Comparison of ENCODE assay signal across 11 mouse cellular contexts in the genomic region with DNA sequence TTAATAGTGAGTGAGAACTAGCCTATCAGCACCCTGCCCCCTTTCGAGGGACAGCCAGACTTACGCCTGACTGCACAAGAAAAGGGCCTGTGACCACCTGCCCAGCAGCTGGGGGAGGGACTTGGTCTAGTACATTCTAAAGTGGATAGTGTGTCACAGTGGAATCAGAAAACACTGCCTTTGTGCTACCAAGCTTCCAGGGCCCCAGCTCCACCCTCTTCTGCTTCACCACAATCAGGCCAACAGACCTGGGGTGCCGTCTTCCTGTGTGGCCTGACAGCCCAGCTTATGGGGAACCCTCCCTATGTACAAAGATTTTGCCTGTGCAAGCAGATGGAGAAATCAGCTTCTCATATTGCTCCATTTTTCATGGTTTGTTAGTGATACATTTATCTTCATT. TPM values are rescaled to one million over a fixed set of nuclear protein-coding genes. Genes with fewer than 3 reads are reported as not detected.
DNase-seq lines count a peak whose midpoint lies in the region; ATAC-seq and TF ChIP-seq lines count a peak whose summit lies in the region.
"Had no signal": no experiment of that assay in that cellular context is flagged by ENCODE, and none has a peak within 500 bp of the region (broad histone marks: within the 10 kb centered on the region; RNA-seq: fewer than 3 reads in every experiment).

No protein-coding gene starts in this region.

- no peak overlapping the region for H3K9ac ChIP-seq in kidney, embryonic 16.5 days (replicated peaks; ENCODE audit: low read length)
- no peak overlapping the region for H3K9ac ChIP-seq in hindbrain, postnatal 0 days (replicated peaks; ENCODE audit: low read length)
- no peak overlapping the region for H3K9ac ChIP-seq in neural tube, embryonic 14.5 days (replicated peaks; ENCODE audit: low read depth, low read length)
- H3K9ac ChIP-seq: liver, embryonic 12.5 days had no signal

- ATAC-seq in kidney, embryonic 16.5 days (ENCODE audit: low FRiP score, low TSS enrichment) = peak; percentile 23; the same call in 1 of the 2 replicates
- ATAC-seq in hindbrain, postnatal 0 days = no peak
- peak; percentile 16; the same call in 1 of the 2 replicates for ATAC-seq in neural tube, embryonic 14.5 days (ENCODE audit: low read depth)
- ATAC-seq: liver, embryonic 12.5 days had no signal

- peaks cover 7% of the 10 kb centered on the region; the same call in 1 of the 2 replicates for H3K4me1 ChIP-seq in kidney, embryonic 16.5 days (ENCODE audit: insufficient read depth, low read length)
- H3K4me1 ChIP-seq in forebrain, embryonic 10.5 days = peaks cover 72% of the 10 kb centered on the region
- no peaks in the 10 kb centered on the region for H3K4me1 ChIP-seq in hindbrain, postnatal 0 days (ENCODE audit: insufficient read depth, low read length)
- no peaks in the 10 kb centered on the region for H3K4me1 ChIP-seq in neural tube, embryonic 14.5 days (ENCODE audit: control insufficient read depth, insufficient read depth, low read length)
- H3K4me1 ChIP-seq: liver, embryonic 12.5 days had no signal

- no peak overlapping the region for H3K27ac ChIP-seq in kidney, embryonic 16.5 days (ENCODE audit: low read length)
- peak overlapping the region; percentile 74; the same call in 1 of the 2 replicates for H3K27ac ChIP-seq in forebrain, embryonic 10.5 days
- no peak overlapping the region for H3K27ac ChIP-seq in hindbrain, postnatal 0 days
- no peak overlapping the region for H3K27ac ChIP-seq in neural tube, embryonic 14.5 days (ENCODE audit: low read depth, low read length)
- H3K27ac ChIP-seq: liver, embryonic 12.5 days had no signal

- WGBS in kidney, embryonic 16.5 days = 34% methylated on average over 3 of the region's 3 CpGs
- 12% methylated on average over 3 of the region's 3 CpGs for WGBS in forebrain, embryonic 10.5 days
- 32% methylated on average over 3 of the region's 3 CpGs for whole genome bisulfite sequencing in hindbrain, postnatal 0 days
- 14% methylated on average over 3 of the region's 3 CpGs for WGBS in neural tube, embryonic 14.5 days

- H3K36me3 ChIP-seq in kidney, embryonic 16.5 days (ENCODE audit: insufficient read depth, low read length) = no peaks in the 10 kb centered on the region
- no peaks in the 10 kb centered on the region for H3K36me3 ChIP-seq in forebrain, embryonic 10.5 days (replicated peaks)
- no peaks in the 10 kb centered on the region for H3K36me3 ChIP-seq in hindbrain, postnatal 0 days (ENCODE audit: insufficient read depth, low read length)
- H3K36me3 ChIP-seq in neural tube, embryonic 14.5 days (ENCODE audit: control insufficient read depth, insufficient read depth, low read length) = no peaks in the 10 kb centered on the region
- H3K36me3 ChIP-seq: liver, embryonic 12.5 days had no signal

- H3K9me3 ChIP-seq in kidney, embryonic 16.5 days (ENCODE audit: low read length) = no peaks in the 10 kb centered on the region
- no peaks in the 10 kb centered on the region for H3K9me3 ChIP-seq in forebrain, embryonic 10.5 days
- H3K9me3 ChIP-seq in hindbrain, postnatal 0 days (ENCODE audit: low read length) = no peaks in the 10 kb centered on the region
- no peaks in the 10 kb centered on the region for H3K9me3 ChIP-seq in neural tube, embryonic 14.5 days (ENCODE audit: control insufficient read depth, low read length)
- H3K9me3 ChIP-seq: liver, embryonic 12.5 days had no signal

- intact Hi-C loops in heart, postnatal 10 days (cut with DNase I) = no loop called here

- H3K4me3 ChIP-seq in kidney, embryonic 16.5 days (ENCODE audit: low read length) = no peak overlapping the region
- peak overlapping the region; percentile 70 for H3K4me3 ChIP-seq in forebrain, embryonic 10.5 days
- no peak overlapping the region for H3K4me3 ChIP-seq in hindbrain, postnatal 0 days (ENCODE audit: low read length)
- no peak overlapping the region for H3K4me3 ChIP-seq in neural tube, embryonic 14.5 days (ENCODE audit: low read depth, low read length)
- H3K4me3 ChIP-seq: liver, embryonic 12.5 days had no signal

- peaks cover 4% of the 10 kb centered on the region; the same call in 1 of the 2 replicates for H3K27me3 ChIP-seq in kidney, embryonic 16.5 days (ENCODE audit: insufficient read depth, low read length)
- H3K27me3 ChIP-seq in forebrain, embryonic 10.5 days (ENCODE audit: poor library complexity, severe bottlenecking) = peaks cover 32% of the 10 kb centered on the region
- H3K27me3 ChIP-seq in hindbrain, postnatal 0 days (ENCODE audit: insufficient read depth, low read length) = no peaks in the 10 kb centered on the region
- H3K27me3 ChIP-seq in neural tube, embryonic 14.5 days (ENCODE audit: control insufficient read depth, insufficient read depth, low read length) = no peaks in the 10 kb centered on the region

- no peak for TF ChIP-seq CTCF in hindbrain, postnatal 0 days (IDR thresholded peaks at IDR 0.05; ENCODE audit: low read depth)

- H3K4me2 ChIP-seq in kidney, embryonic 16.5 days (replicated peaks; ENCODE audit: low read depth, low read length) = no peak overlapping the region
- H3K4me2 ChIP-seq in hindbrain, postnatal 0 days (ENCODE audit: low read depth, low read length) = no peak overlapping the region
- H3K4me2 ChIP-seq in neural tube, embryonic 14.5 days (ENCODE audit: low read depth, low read length) = no peak overlapping the region
- H3K4me2 ChIP-seq: liver, embryonic 12.5 days had no signal

- DNase-seq in kidney, postnatal 25 days = no peak
- DNase-seq in forebrain, embryonic 10.5 days (ENCODE audit: extremely low spot score, low spot score) = peak; percentile 71
- DNase-seq in hindbrain, postnatal 0 days (ENCODE audit: low spot score) = peak; percentile 24
- no peak for DNase-seq in layer of hippocampus, adult 9-10 months (ENCODE audit: low spot score)
- DNase-seq in heart, postnatal 10 days = no peak
- no peak for DNase-seq in thymus, postnatal 36 days
- DNase-seq: cerebellum, adult 8-10 months; heart, adult 18-20 months had no signal

RNA-seq across cellular contexts. Expression of a gene that starts 3.6 kb away (rescaled TPM):
- 4.3 and 4.5 TPM in 2 replicates for polyA plus RNA-seq in kidney, embryonic 16.5 days (2015; fragmentation: Nextera tagmentation; extraction: Ambion mirVana)
- 28.1 and 30.3 TPM in 2 replicates for polyA plus RNA-seq in forebrain, embryonic 10.5 days (2016; fragmentation: Nextera tagmentation; extraction: Ambion mirVana)
- 7.8 and 10.3 TPM in 2 replicates for total RNA-seq in hindbrain, postnatal 0 days (2014; rRNA removed)
- polyA plus RNA-seq in hindbrain, postnatal 0 days (2015; fragmentation: Nextera tagmentation; extraction: Ambion mirVana) = 4.2 and 5.4 TPM in 2 replicates
- polyA plus RNA-seq in neural tube, embryonic 14.5 days (2014; fragmentation: Nextera tagmentation; extraction: Ambion mirVana) = 10.3 and 13.5 TPM in 2 replicates
- under 1 TPM; 0.74 to 0.96 TPM for total RNA-seq in heart, postnatal 10 days (2021)

RNA-seq across cellular contexts. Expression of a gene that starts 28.1 kb away (rescaled TPM):
- polyA plus RNA-seq in kidney, embryonic 16.5 days (2015; fragmentation: Nextera tagmentation; extraction: Ambion mirVana) = 23.7 and 26.0 TPM in 2 replicates
- 20.3 and 24.7 TPM in 2 replicates for polyA plus RNA-seq in forebrain, embryonic 10.5 days (2016; fragmentation: Nextera tagmentation; extraction: Ambion mirVana)
- total RNA-seq in hindbrain, postnatal 0 days (2014; rRNA removed) = 12.8 and 48.7 TPM in 2 replicates
- polyA plus RNA-seq in hindbrain, postnatal 0 days (2015; fragmentation: Nextera tagmentation; extraction: Ambion mirVana) = 10.3 and 12.5 TPM in 2 replicates
- 23.5 and 26.6 TPM in 2 replicates for polyA plus RNA-seq in neural tube, embryonic 14.5 days (2014; fragmentation: Nextera tagmentation; extraction: Ambion mirVana)
- 10 to 100 TPM; 13.2 to 14.0 TPM for total RNA-seq in heart, postnatal 10 days (2021)

Comparison
In these comparisons a context has a peak if more than half of its experiments do, and no peak if none do; other contexts are left out.
1. DNase-seq: peak in forebrain, embryonic 10.5 days (single experiment) and hindbrain, postnatal 0 days (single experiment); none in kidney, postnatal 25 days (0 of 2), layer of hippocampus, adult 9-10 months (single experiment), heart, postnatal 10 days (0 of 2) and thymus, postnatal 36 days (0 of 2).